Comparison of ENCODE assay signal across 10 mouse cellular contexts in genomic region chr3:78594718-78595236, GRCm38 (mm10).
A peak's percentile ranks its signal among the peaks of the same experiment; 100 is the strongest.
DNase-seq lines count a peak whose midpoint lies in the region; ATAC-seq lines count a peak whose summit lies in the region.
"Had no signal": no experiment of that assay in that cellular context is flagged by ENCODE, and none has a peak within 500 bp of the region (broad histone marks: within the 10 kb centered on the region; RNA-seq: fewer than 3 reads in every experiment).

No protein-coding gene starts in this region.

- no peak for DNase-seq in heart, adult 9 months (ENCODE audit: low spot score in 2 of 2)
- peak; percentile 32 for DNase-seq in midbrain, embryonic 14.5 days
- no peak for DNase-seq in layer of hippocampus, adult 9-11 months
- DNase-seq in left cerebral cortex, postnatal 14 days (ENCODE audit: low spot score in 2 of 2) = no peak
- no peak for DNase-seq in gastrocnemius, adult 18-20 months (ENCODE audit: low spot score)

- intact Hi-C loops in left cerebral cortex, postnatal 14 days (cut with DNase I) = no loop called here

- H3K27ac ChIP-seq in heart, embryonic 13.5 days (replicated peaks) = peak overlapping the region; percentile 20; the same call in 1 of the 2 replicates
- no peak overlapping the region for H3K27ac ChIP-seq in embryonic facial prominence, embryonic 12.5 days
- peak overlapping the region; percentile 31; the same call in 1 of the 2 replicates for H3K27ac ChIP-seq in hindbrain, embryonic 13.5 days
- no peak overlapping the region for H3K27ac ChIP-seq in midbrain, embryonic 14.5 days (replicated peaks; ENCODE audit: low read depth, low read length)
- H3K27ac ChIP-seq: lung, embryonic 15.5 days had no signal

- no peak for ATAC-seq in heart, embryonic 13.5 days (ENCODE audit: extremely low read depth, insufficient number of reproducible peaks, low FRiP score, low TSS enrichment)
- peak; percentile 67; the same call in 1 of the 2 replicates for ATAC-seq in embryonic facial prominence, embryonic 12.5 days (ENCODE audit: insufficient number of reproducible peaks, insufficient read depth, low FRiP score, low TSS enrichment)
- ATAC-seq in hindbrain, embryonic 13.5 days (ENCODE audit: low FRiP score) = peak; percentile 85
- peak; percentile 40; the same call in 1 of the 2 replicates for ATAC-seq in midbrain, embryonic 14.5 days (ENCODE audit: low FRiP score, low TSS enrichment)
- ATAC-seq: Patski had no signal

- peak overlapping the region; percentile 57 for H3K4me2 ChIP-seq in heart, embryonic 13.5 days
- peak overlapping the region; percentile 10 for H3K4me2 ChIP-seq in embryonic facial prominence, embryonic 12.5 days (replicated peaks)
- H3K4me2 ChIP-seq in hindbrain, embryonic 13.5 days = no peak overlapping the region
- no peak overlapping the region for H3K4me2 ChIP-seq in midbrain, embryonic 14.5 days (ENCODE audit: low read length)
- H3K4me2 ChIP-seq: lung, embryonic 15.5 days had no signal

- H3K36me3 ChIP-seq in heart, embryonic 13.5 days = no peaks in the 10 kb centered on the region
- no peaks in the 10 kb centered on the region for H3K36me3 ChIP-seq in embryonic facial prominence, embryonic 12.5 days
- H3K36me3 ChIP-seq in hindbrain, embryonic 13.5 days = no peaks in the 10 kb centered on the region
- no peaks in the 10 kb centered on the region for H3K36me3 ChIP-seq in midbrain, embryonic 14.5 days (ENCODE audit: control insufficient read depth, insufficient read depth, low read length)
- H3K36me3 ChIP-seq: lung, embryonic 15.5 days had no signal

- peaks cover 9% of the 10 kb centered on the region for H3K4me1 ChIP-seq in heart, embryonic 13.5 days
- no peaks in the 10 kb centered on the region for H3K4me1 ChIP-seq in embryonic facial prominence, embryonic 12.5 days
- peaks cover 10% of the 10 kb centered on the region for H3K4me1 ChIP-seq in hindbrain, embryonic 13.5 days (replicated peaks)
- no peaks in the 10 kb centered on the region for H3K4me1 ChIP-seq in midbrain, embryonic 14.5 days (ENCODE audit: control insufficient read depth, insufficient read depth, low read length)
- H3K4me1 ChIP-seq: lung, embryonic 15.5 days had no signal

- 10% methylated on average over 6 of the region's 6 CpGs for WGBS in heart, embryonic 13.5 days
- 6% methylated on average over 6 of the region's 6 CpGs for WGBS in embryonic facial prominence, embryonic 12.5 days
- 25% methylated on average over 6 of the region's 6 CpGs for WGBS in hindbrain, embryonic 13.5 days
- WGBS in midbrain, embryonic 14.5 days = 24% methylated on average over 6 of the region's 6 CpGs

- H3K4me3 ChIP-seq in heart, embryonic 13.5 days = peak overlapping the region; percentile 21
- no peak overlapping the region for H3K4me3 ChIP-seq in embryonic facial prominence, embryonic 12.5 days
- no peak overlapping the region for H3K4me3 ChIP-seq in hindbrain, embryonic 13.5 days
- no peak overlapping the region for H3K4me3 ChIP-seq in midbrain, embryonic 14.5 days (replicated peaks; ENCODE audit: low read depth, low read length)
- H3K4me3 ChIP-seq: lung, embryonic 15.5 days had no signal

- H3K9ac ChIP-seq in heart, embryonic 13.5 days = no peak overlapping the region
- no peak overlapping the region for H3K9ac ChIP-seq in embryonic facial prominence, embryonic 12.5 days
- no peak overlapping the region for H3K9ac ChIP-seq in hindbrain, embryonic 13.5 days
- no peak overlapping the region for H3K9ac ChIP-seq in midbrain, embryonic 14.5 days (replicated peaks; ENCODE audit: low read length)
- H3K9ac ChIP-seq: lung, embryonic 15.5 days had no signal

- H3K27me3 ChIP-seq in heart, embryonic 13.5 days (replicated peaks) = peaks cover 28% of the 10 kb centered on the region
- no peaks in the 10 kb centered on the region for H3K27me3 ChIP-seq in embryonic facial prominence, embryonic 12.5 days
- no peaks in the 10 kb centered on the region for H3K27me3 ChIP-seq in hindbrain, embryonic 13.5 days
- H3K27me3 ChIP-seq in midbrain, embryonic 14.5 days (ENCODE audit: control insufficient read depth, insufficient read depth, low read length) = no peaks in the 10 kb centered on the region
- H3K27me3 ChIP-seq: lung, embryonic 15.5 days had no signal

- H3K9me3 ChIP-seq in heart, embryonic 13.5 days = no peaks in the 10 kb centered on the region
- no peaks in the 10 kb centered on the region for H3K9me3 ChIP-seq in embryonic facial prominence, embryonic 12.5 days
- H3K9me3 ChIP-seq in hindbrain, embryonic 13.5 days = no peaks in the 10 kb centered on the region
- H3K9me3 ChIP-seq in midbrain, embryonic 14.5 days (ENCODE audit: control insufficient read depth, low read length) = no peaks in the 10 kb centered on the region
- H3K9me3 ChIP-seq: lung, embryonic 15.5 days had no signal

Comparison
In these comparisons a context has a peak if more than half of its experiments do, and no peak if none do; other contexts are left out.
1. H3K27ac ChIP-seq: peak in heart, embryonic 13.5 days (single experiment) and hindbrain, embryonic 13.5 days (single experiment); none in embryonic facial prominence, embryonic 12.5 days (single experiment) and midbrain, embryonic 14.5 days (single experiment).
2. H3K4me2 ChIP-seq: peak in heart, embryonic 13.5 days (single experiment) and embryonic facial prominence, embryonic 12.5 days (single experiment); none in hindbrain, embryonic 13.5 days (single experiment) and midbrain, embryonic 14.5 days (single experiment).